Mouse (Mus musculus): ENCODE data around the gene Col27a1.

GRCm38 (mm10) chr4:63290081-63290480 lies 76.3 kb downstream of the Col27a1 start:
- TF ChIP-seq CTCF (IDR thresholded peaks at IDR 0.05; ENCODE audit: low read depth, low read length): no peak
- TF ChIP-seq POLR2A (IDR thresholded peaks at IDR 0.05; ENCODE audit: extremely low read depth, insufficient read depth, low read length): no peak

Measured in liver, adult 2 months (tissue).